In the genomic region with DNA sequence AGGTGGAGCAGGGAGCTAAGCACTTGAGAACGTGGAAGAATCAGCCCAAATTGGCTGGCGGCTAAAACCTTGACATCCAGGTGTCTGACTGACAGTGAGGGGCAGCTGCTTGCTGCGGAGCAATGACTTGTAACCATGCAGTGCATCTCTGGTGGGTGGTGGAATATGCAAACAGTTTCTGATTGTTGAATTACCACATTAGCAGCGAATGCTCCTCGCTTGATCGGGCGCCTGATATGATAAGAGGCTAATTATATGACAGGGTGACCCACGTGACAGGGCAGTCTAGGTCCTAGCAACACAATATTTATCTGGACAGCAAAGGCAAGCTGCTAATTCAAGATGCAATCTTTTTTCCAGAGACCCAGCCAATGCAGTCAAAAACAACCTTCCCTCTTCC, we compare ENCODE assay signal across 22 mouse cellular contexts.
"Had no signal": no experiment of that assay in that cellular context is flagged by ENCODE, and none has a peak within 500 bp of the region (broad histone marks: within the 10 kb centered on the region; RNA-seq: fewer than 3 reads in every experiment).

No protein-coding gene starts in this region.

- H3K27ac ChIP-seq: kidney, postnatal 0 days; left cerebral cortex, adult 2 months; limb, embryonic 12.5 days; limb, embryonic 15.5 days; liver, embryonic 14.5 days; macrophage; midbrain, embryonic 12.5 days; midbrain, embryonic 15.5 days; neural tube, embryonic 13.5 days; stomach, postnatal 0 days had no signal

- H3K4me3 ChIP-seq: left cerebral cortex, adult 2 months; limb, embryonic 12.5 days; limb, embryonic 15.5 days; midbrain, embryonic 12.5 days; midbrain, embryonic 15.5 days; neural tube, embryonic 13.5 days had no signal

- H3K4me2 ChIP-seq: limb, embryonic 12.5 days; limb, embryonic 15.5 days; liver, embryonic 11.5 days; lung, embryonic 14.5 days; midbrain, embryonic 12.5 days; midbrain, embryonic 15.5 days; neural tube, embryonic 13.5 days had no signal

- H3K36me3 ChIP-seq: limb, embryonic 12.5 days; limb, embryonic 15.5 days; midbrain, embryonic 12.5 days; midbrain, embryonic 15.5 days; neural tube, embryonic 13.5 days had no signal

- H3K27me3 ChIP-seq: limb, embryonic 12.5 days; limb, embryonic 15.5 days; midbrain, embryonic 12.5 days; midbrain, embryonic 15.5 days; neural tube, embryonic 13.5 days had no signal

- H3K9me3 ChIP-seq: limb, embryonic 12.5 days; limb, embryonic 15.5 days; midbrain, embryonic 12.5 days; midbrain, embryonic 15.5 days; neural tube, embryonic 13.5 days had no signal

- DNase-seq: kidney, adult 2 months; layer of hippocampus, postnatal 36 days; left cerebral cortex, postnatal 4 days; liver, postnatal 0 days; lung, embryonic 14.5 days; right cerebral cortex, adult 18-20 months; right cerebral cortex, postnatal 14 days; thymus, adult 2 months; thymus, postnatal 14 days; thymus, postnatal 4 days had no signal

- H3K9ac ChIP-seq: limb, embryonic 12.5 days; limb, embryonic 15.5 days; liver, embryonic 14.5 days; liver, postnatal 0 days; lung, embryonic 14.5 days; midbrain, embryonic 12.5 days; midbrain, embryonic 15.5 days; neural tube, embryonic 13.5 days had no signal

- ATAC-seq: liver, postnatal 0 days; lung, postnatal 0 days; midbrain, embryonic 15.5 days had no signal

- H3K4me1 ChIP-seq: limb, embryonic 12.5 days; limb, embryonic 15.5 days; midbrain, embryonic 12.5 days; midbrain, embryonic 15.5 days; neural tube, embryonic 13.5 days had no signal
